In the genomic region with DNA sequence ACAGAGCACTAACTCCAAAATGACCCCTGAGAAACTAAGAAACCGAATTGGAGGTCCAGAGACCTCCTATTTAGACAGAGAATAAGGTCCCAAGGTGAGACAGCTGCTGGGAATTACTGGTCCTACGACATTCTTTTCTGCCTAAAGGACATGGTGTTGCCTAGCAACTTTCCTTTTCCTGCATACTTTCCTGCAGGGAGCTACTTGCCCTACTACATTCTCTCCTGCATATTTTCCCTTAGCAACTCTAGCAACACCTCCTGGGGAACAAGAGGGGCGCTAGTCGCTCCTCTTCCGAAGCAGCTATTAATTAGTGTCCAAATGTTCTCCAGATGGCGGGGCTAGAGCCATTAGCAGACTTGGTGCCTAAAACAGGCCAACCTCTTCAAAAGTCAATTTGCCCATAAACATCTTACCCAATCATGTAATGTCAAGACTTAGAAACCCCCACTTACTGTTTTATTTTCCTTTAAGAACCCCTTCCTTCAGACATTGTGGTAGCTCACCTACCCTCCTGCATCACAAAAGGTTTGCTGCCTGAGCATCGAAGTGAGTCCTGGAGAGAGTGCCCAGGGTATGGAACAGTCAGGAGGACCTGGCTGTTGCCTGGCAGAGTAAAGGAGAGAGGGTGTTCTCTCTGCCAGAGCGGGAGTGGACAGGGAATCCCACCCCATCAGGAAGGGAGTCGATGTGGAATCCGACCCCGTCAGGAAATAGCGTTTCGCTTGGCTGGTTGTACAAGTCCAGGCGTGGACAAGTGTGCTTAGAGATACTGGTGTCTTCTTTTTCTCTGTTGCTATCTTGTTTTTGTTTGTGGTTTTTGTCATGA, we compare ENCODE assay signal across 8 mouse cellular contexts. TPM values are rescaled to one million over a fixed set of nuclear protein-coding genes. Genes with fewer than 3 reads are reported as not detected.
DNase-seq lines count a peak whose midpoint lies in the region; ATAC-seq lines count a peak whose summit lies in the region.

No protein-coding gene starts in this region.

- no peaks in the 10 kb centered on the region for H3K36me3 ChIP-seq in neural tube, embryonic 15.5 days
- H3K36me3 ChIP-seq in kidney, embryonic 14.5 days (ENCODE audit: control insufficient read depth, insufficient read depth, low read length): no peaks in the 10 kb centered on the region

- peak; percentile 30 for DNase-seq in neural tube, embryonic 10.5 days (ENCODE audit: extremely low spot score, low spot score)
- peak; percentile 79 for DNase-seq in lung, postnatal 36 days
- DNase-seq in left cerebral cortex, adult 9 months (ENCODE audit: low spot score in 2 of 2): no peak
- DNase-seq in right cerebral cortex, postnatal 36 days (ENCODE audit: low spot score in 2 of 2): no peak
- DNase-seq in testis, postnatal 14 days (ENCODE audit: low spot score): no peak

- no peak overlapping the region for H3K9ac ChIP-seq in neural tube, embryonic 15.5 days (replicated peaks)
- no peak overlapping the region for H3K9ac ChIP-seq in kidney, embryonic 14.5 days (ENCODE audit: low read depth, low read length)

- H3K27me3 ChIP-seq in neural tube, embryonic 15.5 days (replicated peaks): no peaks in the 10 kb centered on the region
- no peaks in the 10 kb centered on the region for H3K27me3 ChIP-seq in kidney, embryonic 14.5 days (ENCODE audit: control insufficient read depth, insufficient read depth, low read length)

- no peak overlapping the region for H3K27ac ChIP-seq in neural tube, embryonic 15.5 days (replicated peaks)
- peak overlapping the region; percentile 77 for H3K27ac ChIP-seq in kidney, embryonic 14.5 days (ENCODE audit: low read depth, low read length)

- H3K4me3 ChIP-seq in neural tube, embryonic 15.5 days (replicated peaks): no peak overlapping the region
- no peak overlapping the region; the same call in 1 of the 2 replicates for H3K4me3 ChIP-seq in kidney, embryonic 14.5 days (ENCODE audit: low read length)

- peaks cover 4% of the 10 kb centered on the region for H3K4me1 ChIP-seq in neural tube, embryonic 15.5 days
- H3K4me1 ChIP-seq in kidney, embryonic 14.5 days (ENCODE audit: control insufficient read depth, insufficient read depth, low read length): peaks cover 9% of the 10 kb centered on the region; the same call in 1 of the 2 replicates

- no peaks in the 10 kb centered on the region for H3K9me3 ChIP-seq in neural tube, embryonic 15.5 days (replicated peaks)
- no peaks in the 10 kb centered on the region for H3K9me3 ChIP-seq in kidney, embryonic 14.5 days (ENCODE audit: control insufficient read depth, low read length)

- 36% methylated on average over 14 of the region's 14 CpGs for WGBS in neural tube, embryonic 15.5 days
- 9% methylated on average over 14 of the region's 14 CpGs for WGBS in kidney, embryonic 14.5 days

- ATAC-seq in neural tube, embryonic 15.5 days (ENCODE audit: low FRiP score): no peak
- 0 out of 2 replicates have a peak, but pooled peaks have one; percentile 25 for ATAC-seq in common myeloid progenitor, adult 5-6 weeks (replicated peaks; ENCODE audit: low read depth, poor library complexity, severe bottlenecking)
- ATAC-seq in kidney, embryonic 14.5 days (ENCODE audit: low FRiP score, low TSS enrichment): peak; percentile 97

- H3K4me2 ChIP-seq in neural tube, embryonic 15.5 days: no peak overlapping the region
- H3K4me2 ChIP-seq in kidney, embryonic 14.5 days (replicated peaks; ENCODE audit: low read depth, low read length): peak overlapping the region; percentile 11; the same call in 1 of the 2 replicates

RNA-seq across cellular contexts. Expression of a gene that starts 15.2 kb away (rescaled TPM):
- polyA plus RNA-seq in neural tube, embryonic 15.5 days (2015; fragmentation: Nextera tagmentation; extraction: Ambion mirVana): 9.7 and 11.7 TPM in 2 replicates
- total RNA-seq in common myeloid progenitor, adult 5-6 weeks (2017): 9.1 and 14.6 TPM in 2 replicates
- polyA plus RNA-seq in kidney, embryonic 14.5 days (2014; fragmentation: Nextera tagmentation; extraction: Ambion mirVana): 9.4 and 14.1 TPM in 2 replicates

RNA-seq across cellular contexts. Expression of a gene that starts 23.4 kb away (rescaled TPM):
- polyA plus RNA-seq in neural tube, embryonic 15.5 days (2015; fragmentation: Nextera tagmentation; extraction: Ambion mirVana): 11.1 and 13.7 TPM in 2 replicates
- total RNA-seq in common myeloid progenitor, adult 5-6 weeks (2017): 14.8 and 15.7 TPM in 2 replicates
- polyA plus RNA-seq in kidney, embryonic 14.5 days (2014; fragmentation: Nextera tagmentation; extraction: Ambion mirVana): 17.0 and 17.5 TPM in 2 replicates

RNA-seq across cellular contexts. Expression of a gene that starts 50.5 kb away (rescaled TPM):
- 4.6 and 6.8 TPM in 2 replicates for polyA plus RNA-seq in neural tube, embryonic 15.5 days (2015; fragmentation: Nextera tagmentation; extraction: Ambion mirVana)
- 5.9 and 6.3 TPM in 2 replicates for total RNA-seq in common myeloid progenitor, adult 5-6 weeks (2017)
- polyA plus RNA-seq in kidney, embryonic 14.5 days (2014; fragmentation: Nextera tagmentation; extraction: Ambion mirVana): 5.8 and 6.9 TPM in 2 replicates

Comparison
In these comparisons a context has a peak if more than half of its experiments do, and no peak if none do; other contexts are left out.
1. DNase-seq: peak in neural tube, embryonic 10.5 days (single experiment) and lung, postnatal 36 days (single experiment); none in left cerebral cortex, adult 9 months (0 of 2), right cerebral cortex, postnatal 36 days (0 of 2) and testis, postnatal 14 days (single experiment).